Comparison of ENCODE assay signal across 18 mouse cellular contexts in the genomic region with DNA sequence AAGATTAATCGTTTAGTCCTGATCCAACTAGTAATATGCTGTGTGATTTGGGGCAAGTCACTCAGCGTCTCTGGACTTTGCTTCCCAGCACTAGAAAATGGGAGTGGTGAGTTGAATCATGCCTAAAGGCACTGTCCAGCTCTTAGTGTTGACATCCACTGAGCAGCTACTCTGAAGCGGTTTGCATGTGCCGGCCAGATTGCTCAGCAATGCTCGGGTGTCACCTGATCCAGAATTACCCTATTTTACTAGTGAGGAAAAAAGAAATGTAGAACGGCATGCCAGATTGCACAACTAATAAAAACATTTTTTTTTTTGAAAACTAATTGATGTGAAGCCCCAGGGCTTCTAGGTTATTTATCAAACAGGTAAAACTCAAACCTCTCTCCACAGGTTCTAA.
DNase-seq lines count a peak whose midpoint lies in the region; ATAC-seq and TF ChIP-seq lines count a peak whose summit lies in the region.
"Had no signal": no experiment of that assay in that cellular context is flagged by ENCODE, and none has a peak within 500 bp of the region (broad histone marks: within the 10 kb centered on the region; RNA-seq: fewer than 3 reads in every experiment).

No protein-coding gene starts in this region.

- no peaks in the 10 kb centered on the region for H3K9me3 ChIP-seq in limb, embryonic 12.5 days
- no peaks in the 10 kb centered on the region for H3K9me3 ChIP-seq in limb, embryonic 10.5 days (replicated peaks)
- no peaks in the 10 kb centered on the region for H3K9me3 ChIP-seq in midbrain, embryonic 13.5 days
- no peaks in the 10 kb centered on the region for H3K9me3 ChIP-seq in midbrain, embryonic 10.5 days (replicated peaks)
- H3K9me3 ChIP-seq: embryonic facial prominence, embryonic 13.5 days; midbrain, embryonic 15.5 days had no signal

- no peak overlapping the region for H3K4me3 ChIP-seq in gastrocnemius, adult 2 months
- no peak overlapping the region for H3K4me3 ChIP-seq in limb, embryonic 12.5 days (replicated peaks)
- no peak overlapping the region for H3K4me3 ChIP-seq in limb, embryonic 10.5 days
- H3K4me3 ChIP-seq in midbrain, embryonic 13.5 days (replicated peaks) = no peak overlapping the region
- no peak overlapping the region for H3K4me3 ChIP-seq in midbrain, embryonic 10.5 days
- H3K4me3 ChIP-seq: embryonic facial prominence, embryonic 13.5 days; midbrain, embryonic 15.5 days; myocyte had no signal

- H3K27ac ChIP-seq in gastrocnemius, adult 2 months = no peak overlapping the region
- peak overlapping the region; percentile 67; the same call in 1 of the 2 replicates for H3K27ac ChIP-seq in limb, embryonic 12.5 days
- H3K27ac ChIP-seq in limb, embryonic 10.5 days = no peak overlapping the region
- peak overlapping the region; percentile 57; the same call in 1 of the 2 replicates for H3K27ac ChIP-seq in midbrain, embryonic 13.5 days
- H3K27ac ChIP-seq in midbrain, embryonic 10.5 days (replicated peaks) = no peak overlapping the region
- H3K27ac ChIP-seq: embryonic facial prominence, embryonic 13.5 days had no signal

- intact Hi-C loops in gastrocnemius, adult 2 months (cut with DNase I) = no loop called here
- intact Hi-C loops in gastrocnemius, postnatal 36 days (cut with DNase I) = loop anchor here (5.0 kb wide), 1 partner anchor 41 kb away; no protein-coding TSS in a partner anchor

- peaks cover 35% of the 10 kb centered on the region for H3K4me1 ChIP-seq in limb, embryonic 12.5 days (replicated peaks)
- peaks cover 8% of the 10 kb centered on the region; the same call in 1 of the 2 replicates for H3K4me1 ChIP-seq in limb, embryonic 10.5 days
- H3K4me1 ChIP-seq in midbrain, embryonic 13.5 days (replicated peaks) = peaks cover 23% of the 10 kb centered on the region
- peaks cover 21% of the 10 kb centered on the region for H3K4me1 ChIP-seq in midbrain, embryonic 10.5 days

- DNase-seq in gastrocnemius, adult 2 months = peak; percentile 31
- DNase-seq in gastrocnemius, postnatal 36 days = no peak
- no peak for DNase-seq in limb, embryonic 10.5 days (ENCODE audit: low spot score)
- DNase-seq in midbrain, embryonic 10.5 days (ENCODE audit: low spot score) = no peak
- DNase-seq: adrenal gland, postnatal 10 days; cerebellum, adult 11 months; cerebellum, postnatal 10 days; heart, postnatal 14 days; kidney, adult 9 months; kidney, postnatal 25 days had no signal

- ATAC-seq in limb, embryonic 12.5 days (ENCODE audit: insufficient number of reproducible peaks, insufficient read depth, low FRiP score, low TSS enrichment, low read depth) = no peak
- no peak for ATAC-seq in midbrain, embryonic 13.5 days
- ATAC-seq in activated CD4-positive, CD25-positive, alpha-beta regulatory T cell, adult 4 months = no peak
- ATAC-seq: inflammation-experienced regulatory T-cells, adult 6 months had no signal

- H3K4me2 ChIP-seq in limb, embryonic 12.5 days = no peak overlapping the region
- H3K4me2 ChIP-seq in midbrain, embryonic 13.5 days (replicated peaks) = no peak overlapping the region
- H3K4me2 ChIP-seq: embryonic facial prominence, embryonic 13.5 days; heart, embryonic 11.5 days; midbrain, embryonic 15.5 days had no signal

- no peaks in the 10 kb centered on the region for H3K27me3 ChIP-seq in limb, embryonic 12.5 days
- H3K27me3 ChIP-seq in limb, embryonic 10.5 days (ENCODE audit: low read depth, poor library complexity, severe bottlenecking) = no peaks in the 10 kb centered on the region
- no peaks in the 10 kb centered on the region for H3K27me3 ChIP-seq in midbrain, embryonic 13.5 days
- H3K27me3 ChIP-seq in midbrain, embryonic 10.5 days (ENCODE audit: low read depth, poor library complexity, severe bottlenecking) = no peaks in the 10 kb centered on the region
- H3K27me3 ChIP-seq: embryonic facial prominence, embryonic 13.5 days; midbrain, embryonic 15.5 days had no signal

- H3K9ac ChIP-seq in limb, embryonic 12.5 days (replicated peaks) = no peak overlapping the region
- H3K9ac ChIP-seq in midbrain, embryonic 13.5 days (replicated peaks) = no peak overlapping the region
- H3K9ac ChIP-seq: embryonic facial prominence, embryonic 13.5 days; midbrain, embryonic 15.5 days had no signal

- WGBS in limb, embryonic 12.5 days = 44% methylated on average over 6 of the region's 6 CpGs
- WGBS in limb, embryonic 10.5 days = 86% methylated on average over 6 of the region's 6 CpGs
- 87% methylated on average over 6 of the region's 6 CpGs for WGBS in midbrain, embryonic 13.5 days
- 86% methylated on average over 6 of the region's 6 CpGs for WGBS in midbrain, embryonic 10.5 days

- no peak for TF ChIP-seq CTCF in gastrocnemius, adult 2 months (IDR thresholded peaks at IDR 0.05)

- H3K36me3 ChIP-seq in limb, embryonic 12.5 days = no peaks in the 10 kb centered on the region
- H3K36me3 ChIP-seq in limb, embryonic 10.5 days = no peaks in the 10 kb centered on the region
- no peaks in the 10 kb centered on the region for H3K36me3 ChIP-seq in midbrain, embryonic 13.5 days
- H3K36me3 ChIP-seq in midbrain, embryonic 10.5 days = no peaks in the 10 kb centered on the region
- H3K36me3 ChIP-seq: embryonic facial prominence, embryonic 13.5 days; midbrain, embryonic 15.5 days had no signal

Comparison
In these comparisons a context has a peak if more than half of its experiments do, and no peak if none do; other contexts are left out.
1. H3K27ac ChIP-seq: peak in limb, embryonic 12.5 days (single experiment) and midbrain, embryonic 13.5 days (single experiment); none in gastrocnemius, adult 2 months (single experiment), limb, embryonic 10.5 days (single experiment) and midbrain, embryonic 10.5 days (single experiment).